Mouse (Mus musculus) adrenal gland, postnatal 10 days (tissue): ENCODE measurements around the gene Tfap2e. TPM values are rescaled to one million over a fixed set of nuclear protein-coding genes. Genes with fewer than 3 reads are reported as not detected.
A peak's percentile ranks its signal among the peaks of the same experiment; 100 is the strongest.

Experiments used
- DNase-seq: peaks from one replicate; pipeline ENCODE4 v3.0.0; 2021; ENCODE audit warnings: mixed read lengths
- long read RNA-seq, 2 experiments: library from polyadenylated mRNA; stranded (forward); transcript quantifications; one replicate each; pipeline ENCODE4 v2.0.0; 2021
- total RNA-seq, 2 experiments: library from RNA; stranded (reverse); gene quantifications; 2 replicates each; pipeline ENCODE4 v1.2.3; 2021

Tfap2e gene
- total RNA-seq, result not detected
- long read RNA-seq, experiment 1, result 0 reads
- long read RNA-seq, experiment 2, result 0 reads

DNA sequence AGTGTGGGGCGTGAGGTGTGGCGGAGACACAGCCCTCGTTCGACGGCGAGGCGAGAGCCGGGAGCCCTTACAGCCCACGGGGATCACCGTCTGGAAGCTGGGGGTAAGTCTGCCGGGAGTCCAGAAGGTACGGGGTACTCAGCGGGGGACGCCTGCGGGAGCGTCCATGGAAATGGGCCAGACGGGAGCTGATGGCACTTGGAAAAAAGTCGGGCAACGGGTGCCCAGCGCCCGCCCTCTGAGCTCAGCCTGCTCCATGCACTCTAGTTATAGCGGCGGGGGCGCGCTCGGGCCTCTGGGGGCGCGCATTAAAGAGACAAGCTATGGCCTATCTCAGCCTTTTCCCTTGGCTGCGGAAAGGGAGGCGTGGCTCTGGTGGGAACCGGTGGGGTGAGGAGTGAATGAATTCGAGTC is at the start of gene Tfap2e:
Gene Tfap2e (minus strand): TSS at position 240 of the 414 bp plus-strand sequence.
- peak; percentile 62 for DNase-seq

DNA sequence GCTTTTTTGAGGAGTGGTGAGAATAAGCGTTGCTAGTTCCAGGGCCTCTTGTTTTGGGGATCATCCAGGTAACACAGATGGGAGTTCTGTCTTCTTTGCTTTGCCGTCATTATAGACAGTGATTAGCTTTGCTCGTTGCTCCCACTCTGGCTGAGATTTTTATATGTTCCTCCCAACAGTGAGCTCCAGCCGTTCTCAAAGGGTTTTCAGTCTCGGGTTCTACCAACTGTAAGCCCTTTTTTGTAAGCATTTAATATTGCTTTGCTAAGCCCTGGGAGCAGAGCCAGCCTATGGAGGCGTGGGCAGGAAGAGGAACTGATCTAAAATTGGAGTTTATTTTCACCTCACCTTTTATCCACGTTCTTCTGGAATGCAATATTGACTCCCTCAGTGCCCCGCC is 47.0 kb upstream of the Tfap2e start:
- DNase-seq, result no peak

DNA sequence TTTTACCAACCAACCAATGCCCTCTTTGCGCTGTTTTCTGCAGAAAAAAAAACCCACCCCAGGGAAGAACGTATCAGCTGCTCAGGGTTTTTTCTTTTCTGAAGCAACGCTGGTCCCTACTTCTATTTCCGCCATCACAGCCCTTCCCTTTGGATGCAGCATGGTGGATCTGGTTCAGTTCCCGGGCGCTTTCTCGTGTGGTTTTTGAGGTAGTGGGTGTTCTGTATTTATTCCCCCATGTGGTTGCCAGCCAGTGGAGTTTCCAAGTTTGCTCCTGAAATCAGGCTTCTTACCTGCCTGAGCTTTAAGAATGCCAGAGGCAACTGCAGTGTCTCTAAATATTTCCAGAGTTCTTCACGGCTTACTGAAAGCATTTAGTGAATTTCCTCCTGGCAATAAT is 46.5 kb upstream of the Tfap2e start:
- DNase-seq, result no peak

DNA sequence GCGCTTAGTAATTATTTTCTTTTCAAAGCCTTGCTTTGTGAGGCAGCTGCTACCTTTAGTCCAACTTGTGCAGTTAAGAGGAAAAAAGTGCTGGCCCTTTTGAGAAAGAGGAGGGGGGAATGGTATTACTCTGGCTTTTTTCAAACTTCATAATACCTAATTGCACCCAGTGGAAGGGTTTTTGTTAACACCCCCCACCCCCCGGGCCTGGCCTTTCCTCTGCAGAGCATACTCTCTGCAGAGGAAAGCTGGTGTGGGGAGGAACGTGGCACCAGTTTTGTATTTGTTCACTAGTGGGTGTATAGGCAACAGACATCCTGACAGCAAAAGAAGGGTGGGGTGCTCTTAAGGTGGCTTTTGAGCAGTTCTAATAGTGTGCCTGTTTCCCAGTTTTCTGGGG is 45.8 kb upstream of the Tfap2e start:
- no peak for DNase-seq

DNA sequence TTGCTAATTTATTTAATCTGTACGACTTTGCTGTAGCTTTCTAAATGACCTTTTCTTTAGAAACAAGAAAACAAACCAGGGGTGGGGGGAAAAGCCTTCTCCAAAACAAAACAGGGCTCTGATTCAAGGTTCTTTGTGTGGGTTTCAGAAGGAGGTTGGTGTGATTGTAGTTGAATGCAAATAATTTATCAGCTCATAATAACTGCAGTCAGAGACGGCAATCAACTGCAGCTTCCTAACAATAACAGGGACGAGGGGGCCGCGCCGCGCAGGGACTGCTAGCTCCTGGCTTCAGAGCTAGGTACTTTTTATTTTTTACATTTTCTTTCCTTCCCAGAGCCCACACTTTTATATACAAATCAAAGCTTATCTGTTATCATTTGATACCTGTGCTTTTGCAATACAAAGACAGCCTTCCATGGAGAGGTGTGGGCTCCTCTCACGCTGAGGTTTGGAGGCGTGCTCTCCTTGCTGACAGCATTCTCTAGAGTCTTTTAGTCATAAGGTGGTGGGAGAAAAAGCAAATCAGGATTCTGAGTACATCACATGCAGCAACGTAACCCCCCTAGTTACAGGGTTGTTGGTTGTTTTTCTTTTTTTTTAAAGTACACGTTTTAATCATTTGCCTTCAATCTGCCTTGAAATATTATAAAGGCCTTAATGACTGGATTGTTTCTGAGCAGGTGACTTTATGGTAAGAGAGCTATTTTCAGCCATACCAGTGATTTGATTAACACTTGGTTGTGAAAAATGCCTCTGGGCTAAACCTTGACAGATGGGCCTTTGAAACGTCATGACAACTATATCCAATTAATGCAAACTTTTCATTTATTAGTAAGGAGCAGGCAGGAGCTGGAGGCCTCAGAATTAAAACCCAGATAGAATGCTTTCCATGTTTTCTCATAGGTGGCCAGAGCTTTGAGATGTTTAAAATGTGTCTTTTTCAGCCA is 44.1 kb upstream of the Tfap2e start:
- DNase-seq, result no peak

DNA sequence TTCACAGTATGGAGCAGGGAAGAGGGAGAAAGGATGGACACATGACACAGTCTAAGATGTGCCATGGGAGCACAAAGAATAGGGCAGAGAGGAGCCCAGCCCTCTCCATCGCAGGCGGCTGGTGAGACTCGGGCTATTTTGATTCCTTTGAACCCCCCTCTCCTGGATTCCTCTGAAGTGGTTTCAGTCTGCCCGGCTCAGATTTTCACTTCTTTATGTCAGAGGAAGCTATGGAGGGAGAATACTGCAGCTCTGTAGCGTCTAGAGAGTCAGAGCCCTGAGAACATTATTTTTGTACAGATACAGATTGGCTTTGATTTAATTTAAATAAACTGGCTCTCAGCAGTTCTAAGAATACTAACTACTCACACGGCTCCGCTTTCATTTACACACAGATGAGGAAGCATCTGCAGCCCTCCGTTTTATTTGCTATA is 43.1 kb upstream of the Tfap2e start:
- no peak for DNase-seq

DNA sequence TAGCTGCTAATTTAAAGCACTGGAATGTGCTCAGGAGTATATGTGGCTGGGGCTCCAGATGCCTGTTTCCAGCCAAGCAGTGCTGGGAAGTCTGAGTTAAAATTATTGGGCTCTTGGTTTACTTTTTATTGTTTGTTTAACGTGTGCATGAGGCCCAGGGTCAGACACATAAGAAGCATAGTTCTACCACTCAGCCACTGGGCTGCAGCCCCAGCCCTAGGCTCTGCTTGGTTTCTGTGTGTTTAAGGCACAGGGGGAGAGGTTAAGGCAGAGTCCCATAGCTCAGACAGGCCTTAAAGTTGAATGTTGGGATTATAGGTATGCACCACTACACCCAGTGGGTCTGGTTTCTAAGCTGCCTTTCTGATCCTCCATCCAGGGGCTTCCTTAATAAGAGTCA is 39.1 kb upstream of the Tfap2e start:
- DNase-seq, result no peak

DNA sequence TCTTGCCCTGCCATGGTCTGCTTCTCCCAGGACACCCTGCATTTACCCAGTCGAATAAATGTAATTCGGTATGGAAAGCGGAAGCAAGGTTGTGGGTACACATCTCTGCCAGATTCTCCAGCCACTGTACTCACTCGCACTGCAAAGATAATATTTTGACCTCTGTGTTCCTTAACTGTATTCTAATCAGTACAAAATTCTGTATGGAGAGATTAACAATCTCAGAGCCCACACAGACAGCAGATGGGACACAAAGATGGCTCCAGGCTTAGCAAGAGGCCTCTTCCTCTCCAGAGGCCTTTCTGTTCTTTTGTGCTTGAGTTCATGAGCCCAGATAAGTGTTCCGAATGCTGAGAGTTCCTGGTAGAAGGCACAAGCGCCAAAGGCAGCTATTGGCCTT is 37.8 kb upstream of the Tfap2e start:
- DNase-seq, result no peak

DNA sequence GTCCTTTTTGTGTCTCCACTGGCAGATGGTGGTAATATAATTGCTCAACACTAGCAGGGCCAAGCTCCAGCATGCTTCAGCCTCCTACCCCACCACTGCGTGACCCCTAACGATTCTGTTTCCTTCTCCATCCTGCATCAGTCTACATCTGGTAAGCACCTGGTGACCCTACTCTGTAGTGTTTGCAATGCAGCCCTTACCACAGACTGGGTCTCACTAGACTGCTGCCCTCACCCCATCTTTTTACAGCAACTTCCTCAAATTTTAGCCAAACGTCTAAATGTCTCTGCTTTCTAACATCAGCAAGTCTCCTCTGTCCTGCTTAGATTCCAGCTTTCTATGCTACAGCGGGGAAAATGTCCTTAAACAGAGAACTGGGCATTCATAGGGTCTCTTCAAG is 34.8 kb upstream of the Tfap2e start:
- DNase-seq, result no peak

DNA sequence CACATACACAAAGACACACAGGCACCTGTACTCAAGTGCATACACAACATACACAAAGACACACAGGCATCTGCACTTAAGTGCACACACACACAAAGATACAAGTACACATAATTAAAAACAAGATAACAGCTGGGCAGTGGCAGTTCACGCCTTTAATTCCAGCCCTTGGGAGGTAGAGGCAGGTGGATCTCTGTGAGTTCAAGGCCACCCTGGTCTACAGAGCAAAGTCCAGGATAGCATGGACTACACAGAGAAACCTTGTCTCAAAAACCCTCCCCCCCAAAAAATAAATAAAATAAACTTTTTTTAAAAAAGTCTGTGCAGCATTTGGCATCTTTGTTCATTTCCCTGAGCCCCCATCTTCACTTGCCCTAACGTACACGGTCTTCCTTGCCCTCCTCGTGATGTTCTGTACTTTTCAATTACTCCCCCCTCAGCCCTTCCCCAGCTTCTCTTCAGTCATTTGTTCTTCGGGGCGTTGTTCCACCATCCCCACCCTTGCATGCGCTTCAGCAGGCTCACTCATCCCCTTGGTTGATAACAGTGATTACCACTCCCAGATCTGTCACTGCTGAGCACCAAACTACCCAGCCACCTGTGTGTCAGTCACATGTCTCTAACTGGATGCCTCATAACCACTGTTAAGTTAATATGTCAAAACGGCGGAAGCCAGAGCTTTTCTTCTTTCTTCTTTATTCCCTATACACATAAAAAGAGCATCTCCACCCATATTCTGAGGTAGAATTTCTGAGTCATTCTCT is 33.9 kb upstream of the Tfap2e start:
- no peak for DNase-seq

DNA sequence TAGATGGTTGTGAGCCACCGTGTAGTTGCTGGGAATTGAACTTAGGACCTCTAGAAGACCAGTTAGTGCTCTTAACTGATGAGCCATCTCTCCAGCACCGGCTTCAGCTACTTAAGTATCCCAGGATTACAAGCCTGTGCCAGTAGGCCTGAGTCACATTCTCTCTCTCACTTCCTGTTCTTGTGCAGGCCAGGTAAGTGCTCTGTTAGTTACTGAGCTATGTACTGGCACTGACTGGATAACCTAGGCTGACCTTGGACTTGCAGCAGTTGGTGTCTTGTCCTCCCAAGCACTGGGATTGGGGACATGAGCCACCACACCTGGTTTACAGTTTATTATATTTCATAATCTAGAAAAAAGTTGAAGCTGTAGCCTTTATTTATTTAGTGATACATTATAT is 27.4 kb upstream of the Tfap2e start:
- DNase-seq, result no peak

DNA sequence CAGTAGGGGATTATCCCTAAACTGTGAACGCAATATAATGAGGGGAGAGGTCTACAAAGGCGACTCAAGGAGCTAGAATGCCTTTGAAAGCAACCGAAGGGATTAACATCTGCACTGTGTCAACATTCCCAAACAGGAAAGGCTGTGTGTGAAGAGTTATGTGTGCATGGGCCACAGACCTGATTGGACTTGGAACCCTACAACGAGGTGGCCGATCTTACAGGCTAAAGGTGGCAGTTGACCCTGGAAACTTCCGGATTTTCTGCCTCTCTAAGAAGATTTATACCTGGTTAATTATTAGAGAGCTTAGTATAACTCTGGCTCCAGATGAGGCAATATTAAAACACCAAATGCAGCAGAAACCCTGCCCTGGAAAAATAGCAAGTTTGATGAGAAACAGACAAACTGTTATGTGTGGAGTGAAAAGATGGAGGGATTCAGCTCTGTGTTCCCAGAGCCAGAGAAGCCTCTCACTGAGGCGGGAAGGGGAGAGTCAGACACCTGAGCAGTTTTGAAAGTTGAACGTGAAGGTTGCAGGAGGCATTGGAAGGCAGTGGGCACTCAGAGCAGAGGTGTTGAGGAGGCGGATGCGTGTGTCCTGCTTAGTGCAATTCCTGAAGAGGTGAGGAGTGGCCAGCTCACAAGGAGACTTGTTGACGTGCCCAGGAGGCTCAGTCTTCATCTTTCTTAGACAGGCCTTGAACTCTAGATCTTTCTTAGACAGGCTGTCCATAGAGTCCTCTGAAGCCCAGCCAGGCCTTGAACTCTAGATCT is 26.7 kb upstream of the Tfap2e start:
- DNase-seq, result no peak

DNA sequence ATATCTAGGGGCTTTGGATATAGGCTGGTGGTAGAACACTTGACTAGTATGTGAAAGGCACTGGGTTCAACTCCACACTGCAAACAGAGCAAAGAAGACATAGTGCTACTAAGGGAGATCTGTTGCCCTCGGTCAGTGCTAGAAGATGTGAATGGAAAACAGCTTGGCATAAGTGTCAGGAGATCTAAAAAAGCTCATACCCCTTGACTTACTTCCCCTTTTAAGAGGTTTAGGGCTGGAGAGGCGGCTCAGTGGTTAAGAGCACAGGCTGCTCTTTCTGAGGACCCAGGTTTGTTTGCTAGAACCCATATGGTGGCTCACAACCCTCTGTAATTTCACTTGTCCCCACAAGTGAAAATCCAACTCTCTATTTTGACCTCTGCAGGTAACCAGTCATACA is 23.4 kb upstream of the Tfap2e start:
- DNase-seq, result no peak

DNA sequence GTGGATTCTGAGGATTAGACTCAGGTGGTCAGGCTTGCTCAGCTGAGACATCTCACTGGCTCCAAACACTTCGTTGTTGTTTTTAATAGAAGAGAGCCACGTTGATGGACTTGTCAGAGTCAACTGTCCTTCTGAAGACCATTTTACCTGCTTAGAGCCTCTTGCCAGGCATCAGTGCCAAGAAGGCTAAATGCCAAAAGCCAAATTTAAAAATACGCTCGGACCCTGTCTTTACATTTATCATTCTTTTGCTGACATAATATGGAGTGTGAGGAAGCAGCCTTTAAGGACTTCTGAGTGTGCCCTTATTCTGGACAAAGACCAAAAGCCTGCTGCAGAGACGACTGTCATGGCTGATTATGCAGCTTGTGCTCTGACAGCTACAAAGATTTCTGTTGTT is 22.3 kb upstream of the Tfap2e start:
- DNase-seq, result no peak

DNA sequence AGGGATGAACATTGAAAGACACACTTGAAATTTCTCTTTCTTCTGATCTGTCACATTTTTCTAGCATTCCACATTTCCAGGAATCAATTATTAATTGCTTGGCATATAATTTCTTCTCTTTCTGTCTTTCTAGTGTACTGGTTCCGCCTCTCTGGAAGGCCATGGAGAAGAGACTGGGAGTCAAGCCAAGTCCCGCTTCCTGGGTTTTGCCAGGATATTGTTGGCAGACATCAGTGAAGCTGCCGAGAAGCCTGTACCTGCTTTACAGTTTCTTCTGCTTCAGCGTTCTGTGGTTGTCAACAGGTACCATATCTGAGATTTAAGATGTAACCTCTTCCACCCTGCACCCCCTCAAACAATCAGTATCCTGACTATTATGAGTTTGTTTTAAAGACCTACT is 20.7 kb upstream of the Tfap2e start:
- DNase-seq, result peak; percentile 82

DNA sequence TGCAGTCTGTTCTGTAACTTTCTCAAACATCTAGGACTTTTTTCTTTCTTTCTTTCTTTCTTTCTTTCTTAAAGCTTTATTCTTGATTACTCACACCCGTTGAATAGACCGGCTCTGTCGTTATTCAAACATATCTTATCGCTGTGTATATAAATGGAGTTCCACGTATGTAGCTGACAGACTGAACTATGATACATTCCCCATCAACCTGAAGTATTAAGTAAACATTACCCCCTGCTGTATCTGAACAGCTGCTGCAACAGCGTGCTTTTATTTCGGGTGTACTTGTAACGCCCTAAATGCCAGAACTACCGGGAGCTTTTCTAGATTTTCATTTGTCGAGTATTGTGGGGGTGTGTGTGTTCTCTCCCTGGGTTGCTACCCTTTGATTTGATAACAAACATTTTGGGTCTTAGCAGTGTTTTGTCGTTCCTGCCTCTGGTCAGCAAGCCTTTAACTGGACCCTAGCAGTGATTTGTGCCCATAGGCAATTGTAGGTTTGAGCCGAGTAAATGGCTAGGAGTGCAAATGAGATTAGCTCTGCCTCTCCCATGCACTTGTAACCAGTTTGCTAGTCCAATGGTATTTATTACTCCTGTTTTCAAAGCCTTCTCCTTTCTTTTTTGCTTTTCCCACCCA is 18.8 kb upstream of the Tfap2e start:
- DNase-seq, result no peak

DNA sequence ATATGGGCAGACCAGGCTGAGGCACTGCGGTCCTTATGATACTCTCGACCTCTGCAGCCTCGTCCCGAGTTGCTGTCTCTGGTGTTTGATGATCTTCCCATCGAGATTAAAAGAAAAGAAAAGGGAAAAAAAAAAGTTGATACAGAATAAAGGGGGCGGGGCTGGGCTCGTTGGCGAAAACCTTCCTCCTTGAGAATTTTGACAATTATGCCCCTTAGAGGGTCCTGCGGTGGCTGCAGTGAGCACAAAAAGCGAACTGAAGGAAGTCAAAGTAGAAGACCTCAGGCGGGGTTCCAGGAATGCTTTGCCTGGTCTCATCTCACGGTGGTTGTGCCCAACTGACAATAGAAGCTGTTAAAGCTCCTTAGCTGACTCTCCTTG is 18.2 kb upstream of the Tfap2e start:
- no peak for DNase-seq

DNA sequence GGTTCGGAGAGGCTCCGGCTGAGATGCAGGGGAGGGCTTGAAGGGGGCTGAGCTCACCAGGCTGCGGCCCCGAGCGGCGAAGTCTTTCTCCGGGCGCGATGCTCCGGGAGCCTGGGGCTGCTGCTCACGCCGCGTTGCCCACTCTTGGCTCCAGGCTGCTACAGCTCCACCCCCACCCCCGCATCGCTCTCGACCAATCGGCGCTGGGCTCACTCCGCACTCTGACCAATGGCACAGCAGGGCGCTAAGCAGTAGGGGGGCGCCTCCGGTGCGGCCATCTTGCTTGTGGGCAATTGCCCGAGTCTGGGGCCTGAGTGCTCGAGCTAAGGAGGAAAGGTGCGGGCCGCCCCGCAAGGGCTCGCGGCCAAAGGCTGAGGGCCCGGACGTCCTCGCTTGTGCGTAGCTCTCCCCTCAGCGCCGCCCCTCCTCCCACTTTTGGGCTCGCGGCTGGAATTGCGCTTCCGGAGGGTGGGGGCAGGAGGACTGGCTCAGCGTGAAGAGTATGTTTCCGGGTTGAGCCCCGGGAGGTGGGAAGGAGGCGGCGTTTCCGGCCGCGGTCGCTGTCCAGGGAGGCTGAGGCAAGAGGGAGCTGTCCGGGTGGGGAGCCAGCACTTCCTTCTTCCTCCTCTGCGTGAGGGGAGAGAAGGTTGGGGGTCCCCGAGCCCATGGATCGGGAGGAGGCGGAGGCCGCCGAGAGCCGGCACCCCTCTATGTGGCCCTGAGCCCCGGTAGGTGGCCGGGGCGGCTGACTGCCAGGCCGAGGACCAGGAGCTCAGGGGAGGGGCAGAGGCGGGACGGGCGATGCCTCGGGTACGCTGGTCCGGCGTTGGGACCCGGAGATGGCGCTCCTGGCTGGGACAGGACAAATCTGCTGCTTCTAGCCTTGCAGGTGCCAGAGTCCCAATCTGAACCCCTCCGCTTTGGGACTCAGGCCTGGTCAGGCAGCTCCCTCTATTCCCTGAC is 17.5 kb upstream of the Tfap2e start, which contains the start of the genes Ncdn and AU040320:
Gene Ncdn (minus strand): TSS at position 171 of the 963 bp plus-strand sequence.
Gene AU040320 (plus strand): TSS at position 277 of the 963 bp plus-strand sequence.
- DNase-seq, result peak; percentile 97

DNA sequence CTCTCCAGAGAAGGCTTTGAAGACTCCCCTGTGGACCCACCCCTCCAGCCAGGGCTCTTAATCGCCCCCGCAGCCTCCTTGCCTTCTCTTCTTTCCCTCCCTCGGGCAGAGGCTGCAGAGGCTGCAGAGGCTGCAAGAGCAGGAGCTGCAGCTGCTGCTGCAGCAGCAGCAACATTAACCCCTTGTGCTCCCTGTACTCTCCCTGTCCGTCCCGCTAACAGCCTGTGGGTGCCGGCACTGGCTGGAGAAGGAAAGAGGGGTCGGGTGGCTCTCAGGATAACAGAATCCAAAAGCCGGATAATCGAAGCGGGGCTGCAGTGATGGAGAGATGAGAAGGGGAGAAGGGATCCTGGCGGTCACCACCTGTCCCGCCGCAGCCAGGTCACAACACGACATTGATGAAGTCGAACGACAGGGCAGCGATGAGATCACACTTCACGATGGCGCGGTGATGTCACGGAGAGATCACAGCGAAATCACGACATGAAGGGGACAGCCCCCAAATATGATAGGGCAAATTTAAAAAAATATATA is 16.6 kb upstream of the Tfap2e start:
- peak; percentile 33 for DNase-seq

DNA sequence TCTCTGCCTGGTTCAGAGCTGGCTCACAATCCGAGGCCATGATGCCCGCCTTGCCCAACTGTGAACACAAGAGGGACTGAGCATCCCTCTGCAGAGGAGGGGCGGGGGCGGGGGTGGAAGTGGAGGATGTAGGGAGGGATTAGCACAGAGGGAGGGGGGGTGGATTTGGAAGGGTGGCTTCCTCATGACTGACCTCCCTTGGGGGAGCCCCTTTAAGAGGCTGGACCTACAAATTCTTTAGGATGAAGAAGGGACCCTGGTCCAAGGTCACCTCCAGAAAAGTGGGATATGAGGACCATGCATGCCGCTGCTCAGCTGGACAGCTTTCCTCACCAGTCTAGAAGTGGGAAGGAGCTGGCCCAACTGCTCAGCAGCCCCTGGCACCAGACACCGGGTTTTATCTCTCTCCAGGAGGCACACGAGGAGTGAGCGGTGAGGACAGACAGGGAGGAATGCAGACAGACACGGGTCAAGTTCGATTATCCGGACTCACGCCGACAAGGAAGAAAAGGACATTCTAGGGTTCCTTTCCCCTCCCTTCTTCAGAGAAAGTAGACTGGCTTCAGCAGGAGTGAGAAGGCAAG is 16.1 kb upstream of the Tfap2e start:
- peak; percentile 21 for DNase-seq
